Mouse (Mus musculus): Measurements from ENCODE around the gene Eif3l. TPM values are rescaled to one million over a fixed set of nuclear protein-coding genes. Genes with fewer than 3 reads are reported as not detected.

Gene Eif3l
- total and polyA plus RNA-seq, 3 experiments = 301 to 442 (median 394) TPM

DNA sequence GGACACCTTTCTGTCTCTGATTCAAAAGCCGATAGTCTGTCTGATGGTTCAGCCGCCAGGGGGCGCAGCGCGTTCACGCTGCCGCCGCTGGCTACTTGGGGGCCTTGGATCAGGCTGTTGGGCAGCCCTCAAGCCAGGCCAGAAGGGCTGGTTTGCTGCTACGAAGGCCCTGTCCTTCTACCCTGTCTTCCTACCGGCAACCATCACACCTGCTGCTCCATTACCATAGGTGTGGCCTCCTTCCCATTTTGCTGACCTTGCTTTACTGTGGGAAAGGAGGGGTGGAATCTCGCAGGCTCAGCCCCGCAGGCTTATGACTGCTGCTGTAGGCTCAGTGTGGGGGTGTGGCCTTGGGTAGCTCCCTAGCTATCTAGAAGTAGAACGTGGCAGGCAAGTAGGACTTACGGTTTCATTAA is 37.1 kb upstream of the Eif3l start (continued):
- TF ChIP-seq CTCF (IDR thresholded peaks at IDR 0.05 in 2 of 3, conservative IDR thresholded peaks at IDR 0.05 in 1 of 3; ENCODE audit: control insufficient read depth in 1 of 3, insufficient read depth in 1 of 3, low read depth in 2 of 3, low read length in 3 of 3, poor library complexity in 1 of 3, severe bottlenecking in 1 of 3) = peak; percentile 87 to 96 (median 91)

DNA sequence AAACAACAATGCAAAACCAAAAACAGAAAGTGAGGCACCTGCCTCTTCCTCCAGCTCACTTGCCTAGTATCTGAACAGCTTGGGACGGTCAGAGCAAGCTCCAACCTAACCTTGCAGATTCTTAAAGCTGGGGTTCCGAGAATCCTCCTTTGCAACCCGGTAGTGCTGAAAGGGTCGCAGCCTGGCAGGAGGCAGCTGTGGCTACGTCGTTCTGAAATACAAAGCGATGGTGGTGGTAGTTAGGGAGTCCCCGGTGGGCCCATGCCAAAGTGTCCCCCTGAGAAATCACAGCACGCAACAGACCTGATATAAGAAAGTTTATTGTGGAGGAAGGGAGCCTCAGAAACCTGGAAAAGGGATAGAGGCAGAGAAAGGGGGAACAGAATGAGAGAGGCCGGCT is 36.6 kb upstream of the Eif3l start:
- Histone ChIP-seq H3K27me3 (ENCODE audit: control insufficient read depth in 1 of 2, insufficient read depth in 2 of 2, low read length in 2 of 2) (no peaks in the 10 kb centered on the region), H3K4me1 (ENCODE audit: control insufficient read depth in 1 of 2, insufficient read depth in 2 of 2, low read length in 2 of 2) (peaks cover 0 to 12% of the 10 kb centered on the region in 2 experiments; a peak in 2 of 4 replicates), H3K36me3 (ENCODE audit: control insufficient read depth in 1 of 2, insufficient read depth in 2 of 2, low read length in 2 of 2) (no peaks in the 10 kb centered on the region), H3K9me3 (replicated peaks; ENCODE audit: insufficient read depth, low read length) (no peaks in the 10 kb centered on the region), H3K27ac (ENCODE audit: control insufficient read depth, low read depth, low read length) (peak overlapping the region; percentile 53), H3K9ac (ENCODE audit: control insufficient read depth, low read depth, low read length, poor library complexity, severe bottlenecking) (peak overlapping the region; percentile 60), H3K79me2 (ENCODE audit: control insufficient read depth, insufficient read depth, low read length, poor library complexity) (no peaks in the 10 kb centered on the region; the same call in 1 of the 2 replicates), H3K4me3 (ENCODE audit: control insufficient read depth in 1 of 2, insufficient read depth in 1 of 2, low read depth in 2 of 2, low read length in 2 of 2) (peak overlapping the region; percentile 40 to 53)
- TF ChIP-seq USF1 (IDR thresholded peaks at IDR 0.05; ENCODE audit: low read depth, low read length) = 0 out of 2 replicates have a peak, but pooled peaks have one; percentile 1
- TF ChIP-seq RCOR1 (IDR thresholded peaks at IDR 0.05; ENCODE audit: low read depth, low read length) = no peak
- 0 out of 2 replicates have a peak, but pooled peaks have one; percentile 30 for TF ChIP-seq MYC (IDR thresholded peaks at IDR 0.05; ENCODE audit: low read depth, low read length)
- DNase-seq (ENCODE audit: low read depth, low spot score) = no peak

DNA sequence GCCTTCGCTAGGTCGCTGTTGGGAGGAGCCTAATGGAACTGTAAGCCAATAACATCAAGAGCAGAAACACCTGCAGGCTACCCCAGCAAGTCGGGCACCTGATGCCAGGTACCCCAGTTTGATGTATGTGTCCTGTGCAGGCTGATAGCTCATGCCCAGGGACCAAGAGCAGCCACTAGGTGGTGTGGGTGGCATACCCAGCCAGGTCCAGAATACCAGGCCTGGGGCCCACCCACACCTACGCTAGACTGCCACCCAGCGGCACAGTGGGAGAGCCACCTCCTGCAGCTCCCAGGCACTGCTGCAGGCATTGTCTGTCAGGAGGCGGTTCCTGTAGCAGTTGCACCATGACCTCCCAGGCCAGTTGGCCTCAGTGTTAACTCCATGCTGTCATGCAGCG is 36.1 kb upstream of the Eif3l start:
- Histone ChIP-seq H3K27me3 (ENCODE audit: control insufficient read depth in 1 of 2, insufficient read depth in 2 of 2, low read length in 2 of 2) (no peaks in the 10 kb centered on the region), H3K36me3 (ENCODE audit: control insufficient read depth in 1 of 2, insufficient read depth in 2 of 2, low read length in 2 of 2) (no peaks in the 10 kb centered on the region), H3K9me3 (replicated peaks; ENCODE audit: insufficient read depth, low read length) (no peaks in the 10 kb centered on the region), H3K79me2 (ENCODE audit: control insufficient read depth, insufficient read depth, low read length, poor library complexity) (no peaks in the 10 kb centered on the region; the same call in 1 of the 2 replicates), H3K4me3 (ENCODE audit: control insufficient read depth in 1 of 2, insufficient read depth in 1 of 2, low read depth in 2 of 2, low read length in 2 of 2) (peak overlapping the region in 1 of 2 experiments; percentile 53; a peak in 1 of 4 replicates), H3K9ac (ENCODE audit: control insufficient read depth, low read depth, low read length, poor library complexity, severe bottlenecking) (no peak overlapping the region), H3K27ac (ENCODE audit: control insufficient read depth, low read depth, low read length) (no peak overlapping the region), H3K4me1 (ENCODE audit: control insufficient read depth in 1 of 2, insufficient read depth in 2 of 2, low read length in 2 of 2) (peaks cover 0 to 12% of the 10 kb centered on the region in 2 experiments; a peak in 2 of 4 replicates)
- DNase-seq (ENCODE audit: low read depth, low spot score) = peak; percentile 92
- TF ChIP-seq EP300 (IDR thresholded peaks at IDR 0.05; ENCODE audit: low read depth in 1 of 2, low read length in 2 of 2) (no peak), POLR2AphosphoS2 (IDR thresholded peaks at IDR 0.05; ENCODE audit: low read length) (no peak), KAT2A (conservative IDR thresholded peaks at IDR 0.05; ENCODE audit: low read depth, low read length) (no peak), SMC3 (IDR thresholded peaks at IDR 0.05; ENCODE audit: low read depth, low read length) (peak; percentile 80), ZC3H11A (IDR thresholded peaks at IDR 0.05; ENCODE audit: low read depth, low read length) (peak; percentile 73), SIN3A (IDR thresholded peaks at IDR 0.05; ENCODE audit: low read length) (peak; percentile 72; the same call in 1 of the 2 replicates), ZNF384 (IDR thresholded peaks at IDR 0.05; ENCODE audit: low read depth, low read length) (0 out of 2 replicates have a peak, but pooled peaks have one; percentile 16), NELFE (IDR thresholded peaks at IDR 0.05; ENCODE audit: low read depth, low read length) (no peak), MEF2A (IDR thresholded peaks at IDR 0.05; ENCODE audit: extremely low read depth, insufficient replicate concordance, low read depth, low read length, poor library complexity, severe bottlenecking) (no peak), ETS1 (IDR thresholded peaks at IDR 0.05; ENCODE audit: low read depth, low read length) (0 out of 2 replicates have a peak, but pooled peaks have one; percentile 8), HCFC1 (IDR thresholded peaks at IDR 0.05; ENCODE audit: low read depth, low read length) (peak; percentile 65; the same call in 1 of the 2 replicates), CTCF (IDR thresholded peaks at IDR 0.05 in 2 of 3, conservative IDR thresholded peaks at IDR 0.05 in 1 of 3; ENCODE audit: control insufficient read depth in 1 of 3, insufficient read depth in 1 of 3, low read depth in 2 of 3, low read length in 3 of 3, poor library complexity in 1 of 3, severe bottlenecking in 1 of 3) (peak; percentile 92 to 99 (median 93)), RAD21 (IDR thresholded peaks at IDR 0.05; ENCODE audit: low read depth, low read length) (peak; percentile 81), USF2 (IDR thresholded peaks at IDR 0.05; ENCODE audit: borderline replicate concordance in 1 of 2, insufficient read depth in 1 of 2, low read depth in 1 of 2, low read length in 2 of 2) (no peak), MAZ (IDR thresholded peaks at IDR 0.05; ENCODE audit: low read depth, low read length) (peak; percentile 35; the same call in 1 of the 2 replicates), MXI1 (IDR thresholded peaks at IDR 0.05; ENCODE audit: low read depth, low read length) (peak; percentile 78), RCOR1 (IDR thresholded peaks at IDR 0.05; ENCODE audit: low read depth, low read length) (peak; percentile 15; the same call in 1 of the 2 replicates), ZMIZ1 (IDR thresholded peaks at IDR 0.05; ENCODE audit: low read depth, low read length) (no peak), MAX (IDR thresholded peaks at IDR 0.05; ENCODE audit: low read length) (peak; percentile 49; the same call in 1 of the 2 replicates)
